Mouse (Mus musculus) lung, adult 2 months (tissue): ENCODE measurements around the gene H3f3b. TPM values are rescaled to one million over a fixed set of nuclear protein-coding genes. Genes with fewer than 3 reads are reported as not detected.
A peak's percentile ranks its signal among the peaks of the same experiment; 100 is the strongest.

Experiments used
- DNase-seq: peaks from one replicate; pipeline ENCODE4 v3.0.0; 2022
- H3K4me1 ChIP-seq: fragments of 200-500 bp; 2 replicates; pipeline ENCODE4 v1.6.1; 2011; ENCODE audit warnings: low read length; ENCODE audit not compliant: control insufficient read depth, insufficient read depth
- H3K4me3 ChIP-seq: fragments of 200-500 bp; replicated peaks from 2 replicates; pipeline ENCODE3; 2011; ENCODE audit warnings: low read depth, mild to moderate bottlenecking, control low read depth, low read length; ENCODE audit errors: extremely low read depth
- CTCF ChIP-seq: fragments of 200-500 bp; IDR thresholded peaks from 2 replicates; pipeline ENCODE4 v1.5.1; 2011; ENCODE audit warnings: mild to moderate bottlenecking, low read length, control low read depth; ENCODE audit not compliant: insufficient read depth
- POLR2A ChIP-seq: fragments of 200-500 bp; IDR thresholded peaks from 2 replicates; pipeline ENCODE4 v1.6.1; 2011; ENCODE audit warnings: low read depth, mild to moderate bottlenecking, control low read depth, low read length, borderline replicate concordance; ENCODE audit errors: extremely low read depth
- WGBS: fragments of 180-500 bp; shearing (Covaris S2); methylation state at CpG from one replicate; pipeline ENCODE4 v1.1.7; 2018; 5-methylcytosine and 5-hydroxymethylcytosine counted together
- polyA plus RNA-seq: library from polyadenylated mRNA; depleted of rRNA; stranded (reverse); fragments of >200 nt; gene quantifications from 2 replicates; pipeline ENCODE4 v1.2.3, GENCODE M21; 2012

H3f3b gene
- polyA plus RNA-seq, 1 experiment, result 243 TPM

DNA sequence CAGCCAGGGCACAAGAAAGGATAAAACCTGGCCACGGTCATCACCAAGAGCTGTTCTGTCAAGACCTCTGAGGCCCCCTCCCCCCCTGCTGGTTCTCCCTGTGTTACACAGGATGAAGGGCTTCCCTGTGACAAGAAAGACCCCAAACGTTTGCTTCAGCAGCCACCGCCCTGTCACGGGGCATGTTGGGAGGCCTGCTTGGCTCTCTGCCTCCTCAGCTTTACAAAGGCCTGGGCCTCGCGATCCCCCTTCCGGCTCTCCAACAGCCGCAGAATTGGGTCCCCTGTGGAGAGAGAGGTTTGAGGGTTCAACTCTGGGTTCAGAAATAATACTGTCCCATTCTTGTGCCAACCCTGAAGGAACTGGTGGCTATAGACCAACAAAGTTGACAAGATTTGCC is 34.8 kb upstream of the H3f3b start:
- DNase-seq, result no peak
- WGBS, result 77% methylated on average over 7 of the region's 8 CpGs
- H3K4me3 ChIP-seq, result no peak overlapping the region
- no peaks in the 10 kb centered on the region; the same call in 1 of the 2 replicates for H3K4me1 ChIP-seq
- no peak for TF ChIP-seq CTCF

DNA sequence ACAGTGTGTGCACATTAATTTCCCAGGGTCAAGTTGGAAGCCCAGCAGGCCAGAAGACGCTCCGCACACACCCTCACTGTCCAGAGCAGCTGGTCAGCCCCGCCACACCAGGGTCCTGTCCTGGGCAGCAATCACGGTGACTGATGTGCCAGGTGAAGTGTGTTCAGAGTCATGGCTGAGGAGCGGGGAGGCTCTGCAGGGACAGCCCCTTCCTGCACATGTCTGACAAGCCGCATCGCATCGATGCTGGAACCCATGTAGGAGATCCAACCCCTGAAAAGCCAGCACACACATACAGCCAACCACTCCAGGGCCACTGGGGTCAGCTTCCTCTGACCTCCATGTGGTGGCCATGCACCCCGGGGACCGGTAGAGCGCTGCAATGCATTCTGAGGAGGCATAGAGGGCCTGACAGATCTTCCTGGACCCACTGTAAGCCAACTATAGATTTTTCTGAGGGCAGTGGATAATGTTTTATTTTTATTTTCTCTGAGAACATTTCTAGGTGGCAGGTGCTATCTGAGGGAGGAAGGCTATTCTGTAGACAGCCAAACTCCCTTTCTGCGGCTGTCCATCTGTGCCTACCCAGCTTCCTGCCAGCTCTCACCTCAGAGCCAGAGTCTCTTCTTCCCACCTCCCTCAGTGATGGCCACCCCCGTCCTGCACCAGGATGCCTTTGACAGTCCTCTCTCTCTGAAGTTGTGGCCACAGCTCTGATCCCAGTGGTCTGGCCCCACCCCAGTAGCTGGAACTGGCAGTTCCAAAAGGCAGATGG is 34.1 kb upstream of the H3f3b start:
- H3K4me1 ChIP-seq, result no peaks in the 10 kb centered on the region; the same call in 1 of the 2 replicates
- no peak for DNase-seq
- 82% methylated on average over 13 of the region's 13 CpGs for WGBS
- H3K4me3 ChIP-seq, result no peak overlapping the region
- TF ChIP-seq POLR2A (no peak), CTCF (no peak)

DNA sequence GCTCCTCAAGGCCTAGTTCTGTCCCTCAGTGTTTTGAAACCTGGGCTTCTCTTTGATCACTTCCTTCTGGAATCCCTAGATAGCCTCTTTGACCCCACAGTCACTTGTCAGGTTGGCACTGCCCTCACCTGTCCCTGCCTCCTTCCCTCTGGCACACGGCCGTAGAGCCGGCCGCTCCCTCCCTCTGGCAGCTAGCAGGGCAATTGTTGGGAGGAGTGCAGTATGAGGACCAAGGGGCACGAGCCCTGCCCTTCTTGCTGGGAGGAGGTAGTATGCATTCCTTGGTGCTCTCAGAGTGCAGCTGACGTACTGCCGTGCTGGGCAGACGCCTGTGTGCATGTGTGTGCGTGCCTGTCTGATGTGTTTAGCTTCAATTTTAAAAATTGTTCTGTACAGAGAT is 32.8 kb upstream of the H3f3b start:
- TF ChIP-seq CTCF (no peak), POLR2A (peak; percentile 30; the same call in 1 of the 2 replicates)
- DNase-seq, result peak; percentile 69
- H3K4me1 ChIP-seq, result no peaks in the 10 kb centered on the region; the same call in 1 of the 2 replicates
- WGBS, result 61% methylated on average over 9 of the region's 9 CpGs
- no peak overlapping the region for H3K4me3 ChIP-seq

DNA sequence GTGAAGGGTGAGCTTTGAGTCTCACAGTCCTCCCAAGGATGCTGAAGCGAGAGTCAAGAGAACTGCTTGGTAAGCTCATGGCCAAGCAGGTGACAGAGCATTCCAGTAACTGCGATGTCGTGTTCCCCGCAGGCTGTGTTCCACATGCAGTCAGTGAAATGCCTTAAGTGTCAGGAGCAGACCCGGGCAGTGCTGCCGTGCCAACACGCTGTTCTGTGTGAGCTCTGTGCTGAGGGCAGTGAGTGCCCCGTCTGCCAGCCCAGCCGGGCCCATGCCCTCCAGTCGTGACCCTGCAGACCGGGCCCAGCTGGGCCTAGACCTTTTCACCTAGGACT is 31.9 kb upstream of the H3f3b start:
- no peak for TF ChIP-seq POLR2A
- TF ChIP-seq CTCF, result no peak
- Histone ChIP-seq H3K4me3 (no peak overlapping the region), H3K4me1 (no peaks in the 10 kb centered on the region; the same call in 1 of the 2 replicates)
- WGBS, result 73% methylated on average over 11 of the region's 11 CpGs
- no peak for DNase-seq

GRCm38 (mm10) chr11:116058868-116059690 is 31.3 kb upstream of the H3f3b start:
- no peak for DNase-seq
- H3K4me3 ChIP-seq, result no peak overlapping the region
- 87% methylated on average over 17 of the region's 17 CpGs for WGBS
- no peaks in the 10 kb centered on the region; the same call in 1 of the 2 replicates for H3K4me1 ChIP-seq
- TF ChIP-seq CTCF, result no peak
- TF ChIP-seq POLR2A, result no peak

GRCm38 (mm10) chr11:116058022-116058614 is 30.4 kb upstream of the H3f3b start:
- no peak overlapping the region for H3K4me3 ChIP-seq
- whole genome bisulfite sequencing, result 75% methylated on average over 12 of the region's 12 CpGs
- TF ChIP-seq POLR2A (no peak), CTCF (no peak)
- no peak for DNase-seq
- no peaks in the 10 kb centered on the region; the same call in 1 of the 2 replicates for H3K4me1 ChIP-seq

DNA sequence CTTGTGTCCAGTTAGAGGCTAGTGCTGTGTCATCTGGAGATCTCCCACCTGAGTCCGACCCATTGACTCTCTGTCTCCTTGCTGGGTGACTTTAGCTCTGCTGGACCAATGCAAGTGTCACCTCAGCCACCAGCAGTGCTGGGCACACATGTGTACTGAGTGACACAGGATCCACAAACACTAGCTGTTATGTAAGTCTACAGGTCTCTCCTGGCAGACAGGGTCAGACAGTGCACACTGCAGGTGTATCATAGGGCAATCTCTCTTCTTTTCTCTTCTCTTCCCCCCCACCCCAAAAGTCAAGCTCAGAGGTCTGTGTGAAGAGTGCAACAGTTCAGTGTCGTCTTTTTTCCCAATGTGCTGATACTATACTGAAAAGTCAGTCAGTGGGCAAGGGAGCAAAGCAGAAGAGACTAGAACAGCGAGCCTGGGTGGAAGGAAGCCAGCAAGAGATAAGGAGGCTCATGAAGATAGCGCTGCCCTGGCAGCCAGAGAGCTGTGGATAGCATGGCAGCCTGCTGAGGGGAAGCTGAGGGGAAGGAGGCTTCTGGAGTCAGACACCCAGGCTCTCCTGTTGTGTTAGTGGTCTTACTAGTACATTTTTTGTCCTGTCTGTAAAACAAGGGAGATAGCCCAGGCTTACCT is 29.6 kb upstream of the H3f3b start:
- 67% methylated on average over 4 of the region's 4 CpGs for WGBS
- Histone ChIP-seq H3K4me3 (no peak overlapping the region), H3K4me1 (no peaks in the 10 kb centered on the region; the same call in 1 of the 2 replicates)
- DNase-seq, result no peak
- TF ChIP-seq POLR2A, result no peak
- no peak for TF ChIP-seq CTCF

- peaks cover 4% of the 10 kb centered on the region; the same call in 1 of the 2 replicates for H3K4me1 ChIP-seq
- WGBS, result 92% methylated on average over 11 of the region's 11 CpGs
- H3K4me3 ChIP-seq, result no peak overlapping the region
- TF ChIP-seq POLR2A, result no peak
- no peak for DNase-seq
Measured at GRCm38 (mm10) chr11:116055873-116056272, 28.1 kb upstream of the H3f3b start.

GRCm38 (mm10) chr11:116053510-116054229 is 25.9 kb upstream of the H3f3b start:
- peak; percentile 74 for DNase-seq
- Histone ChIP-seq H3K4me1 (peaks cover 11% of the 10 kb centered on the region; the same call in 1 of the 2 replicates), H3K4me3 (no peak overlapping the region)
- WGBS, result 73% methylated on average over 9 of the region's 9 CpGs
- no peak for TF ChIP-seq POLR2A
- no peak for TF ChIP-seq CTCF
